Comparison of ENCODE assay signal across 16 mouse cellular contexts in the genomic region with DNA sequence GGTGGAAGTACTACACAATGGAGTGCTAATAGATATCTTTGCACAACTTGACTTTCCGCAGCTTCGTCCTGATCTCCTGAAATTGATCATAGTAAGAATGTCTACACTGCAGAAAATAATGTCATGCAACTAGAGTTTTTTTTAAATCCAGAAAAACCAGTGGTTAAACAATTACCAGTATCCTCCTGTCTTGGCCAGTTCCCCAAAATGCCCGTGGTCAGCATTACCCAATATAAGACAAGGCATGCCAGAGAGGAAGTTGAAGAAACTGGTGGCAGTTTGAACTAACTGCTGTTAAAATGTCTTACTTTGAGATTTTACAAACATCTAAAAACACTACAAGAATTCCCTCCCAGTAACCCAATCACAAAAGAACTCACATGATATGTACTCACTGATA.
DNase-seq lines count a peak whose midpoint lies in the region; ATAC-seq and TF ChIP-seq lines count a peak whose summit lies in the region.
"Had no signal": no experiment of that assay in that cellular context is flagged by ENCODE, and none has a peak within 500 bp of the region (broad histone marks: within the 10 kb centered on the region; RNA-seq: fewer than 3 reads in every experiment).

No protein-coding gene starts in this region.

- H3K4me1 ChIP-seq in midbrain, embryonic 11.5 days (ENCODE audit: control insufficient read depth, insufficient read depth, low read length), result no peaks in the 10 kb centered on the region
- no peaks in the 10 kb centered on the region for H3K4me1 ChIP-seq in midbrain, embryonic 14.5 days (ENCODE audit: control insufficient read depth, insufficient read depth, low read length)
- no peaks in the 10 kb centered on the region for H3K4me1 ChIP-seq in midbrain, postnatal 0 days (ENCODE audit: insufficient read depth, low read length)
- no peaks in the 10 kb centered on the region for H3K4me1 ChIP-seq in forebrain, embryonic 10.5 days
- H3K4me1 ChIP-seq: heart, embryonic 15.5 days had no signal

- DNase-seq in heart, adult 8-10 months (ENCODE audit: low spot score), result peak; percentile 8
- no peak for DNase-seq in heart, postnatal 36 days
- DNase-seq in midbrain, embryonic 11.5 days (ENCODE audit: low spot score, missing footprints), result peak; percentile 23
- DNase-seq in midbrain, embryonic 14.5 days, result no peak
- DNase-seq in lung, postnatal 10 days, result peak; percentile 27
- DNase-seq in embryo, embryonic 10 days (ENCODE audit: low spot score), result no peak
- DNase-seq in midbrain, postnatal 0 days (ENCODE audit: low spot score), result no peak
- no peak for DNase-seq in forebrain, embryonic 10.5 days (ENCODE audit: extremely low spot score, low spot score)
- DNase-seq: cerebellum, adult 9-10 months; gastrocnemius, postnatal 14 days; left cerebral cortex, postnatal 4 days; lung, embryonic 14.5 days had no signal

- H3K4me3 ChIP-seq in midbrain, embryonic 11.5 days (ENCODE audit: low read depth, low read length), result no peak overlapping the region
- H3K4me3 ChIP-seq in midbrain, embryonic 14.5 days (replicated peaks; ENCODE audit: low read depth, low read length), result no peak overlapping the region
- no peak overlapping the region for H3K4me3 ChIP-seq in midbrain, postnatal 0 days (ENCODE audit: low read depth, low read length)
- H3K4me3 ChIP-seq in forebrain, embryonic 10.5 days, result no peak overlapping the region
- H3K4me3 ChIP-seq: heart, embryonic 15.5 days; myocyte had no signal

- no peak overlapping the region for H3K4me2 ChIP-seq in midbrain, embryonic 11.5 days
- no peak overlapping the region for H3K4me2 ChIP-seq in midbrain, embryonic 14.5 days (ENCODE audit: low read length)
- no peak overlapping the region for H3K4me2 ChIP-seq in midbrain, postnatal 0 days (ENCODE audit: low read depth, low read length, poor library complexity, severe bottlenecking)
- H3K4me2 ChIP-seq: heart, embryonic 15.5 days; lung, embryonic 14.5 days had no signal

- no peak for TF ChIP-seq CTCF in midbrain, postnatal 0 days (IDR thresholded peaks at IDR 0.05)

- no peak for ATAC-seq in midbrain, embryonic 11.5 days (ENCODE audit: low FRiP score)
- ATAC-seq in midbrain, embryonic 14.5 days (ENCODE audit: low FRiP score, low TSS enrichment), result no peak
- ATAC-seq in midbrain, postnatal 0 days (ENCODE audit: low FRiP score), result no peak
- ATAC-seq: forebrain, embryonic 14.5 days; hindbrain, embryonic 16.5 days had no signal

- WGBS in midbrain, embryonic 11.5 days, result 98% methylated on average over 3 of the region's 3 CpGs
- 95% methylated on average over 3 of the region's 3 CpGs for WGBS in midbrain, embryonic 14.5 days
- 95% methylated on average over 3 of the region's 3 CpGs for WGBS in midbrain, postnatal 0 days
- WGBS in forebrain, embryonic 10.5 days, result 92% methylated on average over 3 of the region's 3 CpGs

- no peaks in the 10 kb centered on the region for H3K9me3 ChIP-seq in midbrain, embryonic 11.5 days (ENCODE audit: control insufficient read depth, low read length)
- no peaks in the 10 kb centered on the region for H3K9me3 ChIP-seq in midbrain, embryonic 14.5 days (ENCODE audit: control insufficient read depth, low read length)
- H3K9me3 ChIP-seq in midbrain, postnatal 0 days (ENCODE audit: low read length), result no peaks in the 10 kb centered on the region
- no peaks in the 10 kb centered on the region for H3K9me3 ChIP-seq in forebrain, embryonic 10.5 days
- H3K9me3 ChIP-seq: heart, embryonic 15.5 days had no signal

- H3K27ac ChIP-seq in midbrain, embryonic 11.5 days (ENCODE audit: low read depth, low read length), result no peak overlapping the region
- no peak overlapping the region for H3K27ac ChIP-seq in midbrain, embryonic 14.5 days (replicated peaks; ENCODE audit: low read depth, low read length)
- no peak overlapping the region for H3K27ac ChIP-seq in midbrain, postnatal 0 days (ENCODE audit: low read depth, low read length)
- H3K27ac ChIP-seq in forebrain, embryonic 10.5 days, result no peak overlapping the region
- H3K27ac ChIP-seq: heart, embryonic 15.5 days had no signal

- H3K36me3 ChIP-seq in midbrain, embryonic 11.5 days (ENCODE audit: control insufficient read depth, insufficient read depth, low read length), result no peaks in the 10 kb centered on the region
- H3K36me3 ChIP-seq in midbrain, embryonic 14.5 days (ENCODE audit: control insufficient read depth, insufficient read depth, low read length), result no peaks in the 10 kb centered on the region
- no peaks in the 10 kb centered on the region for H3K36me3 ChIP-seq in midbrain, postnatal 0 days (ENCODE audit: insufficient read depth, low read length)
- no peaks in the 10 kb centered on the region for H3K36me3 ChIP-seq in forebrain, embryonic 10.5 days (replicated peaks)
- H3K36me3 ChIP-seq: heart, embryonic 15.5 days had no signal

- H3K9ac ChIP-seq in midbrain, embryonic 11.5 days (ENCODE audit: low read length), result no peak overlapping the region
- no peak overlapping the region for H3K9ac ChIP-seq in midbrain, embryonic 14.5 days (replicated peaks; ENCODE audit: low read length)
- H3K9ac ChIP-seq in midbrain, postnatal 0 days (replicated peaks; ENCODE audit: low read length, poor library complexity, severe bottlenecking), result no peak overlapping the region
- H3K9ac ChIP-seq: heart, embryonic 15.5 days; lung, embryonic 14.5 days had no signal

- no peaks in the 10 kb centered on the region for H3K27me3 ChIP-seq in midbrain, embryonic 11.5 days (ENCODE audit: control insufficient read depth, insufficient read depth, low read length)
- H3K27me3 ChIP-seq in midbrain, embryonic 14.5 days (ENCODE audit: control insufficient read depth, insufficient read depth, low read length), result no peaks in the 10 kb centered on the region
- H3K27me3 ChIP-seq in midbrain, postnatal 0 days (ENCODE audit: insufficient read depth, low read length), result no peaks in the 10 kb centered on the region
- H3K27me3 ChIP-seq in forebrain, embryonic 10.5 days (ENCODE audit: poor library complexity, severe bottlenecking), result no peaks in the 10 kb centered on the region
- H3K27me3 ChIP-seq: heart, embryonic 15.5 days had no signal

- intact Hi-C loops in heart, postnatal 36 days (cut with DNase I), result no loop called here

Comparison
In these comparisons a context has a peak if more than half of its experiments do, and no peak if none do; other contexts are left out.
1. DNase-seq: peak in heart, adult 8-10 months (single experiment), midbrain, embryonic 11.5 days (single experiment) and lung, postnatal 10 days (single experiment); none in heart, postnatal 36 days (0 of 2), midbrain, embryonic 14.5 days (single experiment), embryo, embryonic 10 days (single experiment), midbrain, postnatal 0 days (single experiment) and forebrain, embryonic 10.5 days (single experiment).